Mouse (Mus musculus): ENCODE measurements around the gene Ubtf. TPM values are rescaled to one million over a fixed set of nuclear protein-coding genes. Genes with fewer than 3 reads are reported as not detected.
"Not testable (repeated sequence)": the region's sequence is repeated elsewhere in the genome, so short reads cannot be mapped to it uniquely, and the experiment has no call there.

The Ubtf gene
- 85.2 and 90.3 TPM in 2 replicates for polyA plus RNA-seq (2015; fragmentation: Nextera tagmentation; extraction: Ambion mirVana)

DNA sequence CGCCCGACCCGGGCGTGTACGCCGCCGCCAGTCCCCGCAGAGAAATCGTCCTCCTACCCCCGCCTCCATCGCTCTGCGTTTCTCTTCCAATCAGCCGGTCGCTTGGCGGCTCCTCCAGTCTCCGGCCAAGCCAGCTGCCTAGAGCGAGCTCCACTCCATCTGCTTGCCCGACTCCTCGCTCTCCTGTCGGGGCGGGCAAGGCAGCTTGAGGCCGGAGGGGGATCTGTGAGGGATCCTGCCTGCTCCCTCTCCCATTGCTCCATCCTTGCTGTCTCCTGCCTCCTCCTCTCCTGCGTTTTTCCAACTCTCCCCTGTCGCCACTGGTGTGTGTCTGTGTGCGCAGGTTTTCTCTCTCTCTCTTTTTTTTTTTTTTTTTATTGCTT, at the start of gene Ubtf:
Ubtf (minus strand) TSS at position 333 of the 383 bp plus-strand sequence.
- Histone ChIP-seq H3K27me3 (no peaks in the 10 kb centered on the region), H3K9ac (replicated peaks) (peak within 1 kb of the TSS; percentile 100), H3K4me2 (replicated peaks) (peak within 1 kb of the TSS; percentile 92), H3K36me3 (peaks cover 11% of the 10 kb centered on the region), H3K27ac (peak within 1 kb of the TSS; percentile 100), H3K9me3 (no peaks in the 10 kb centered on the region), H3K4me1 (replicated peaks) (peaks cover 28% of the 10 kb centered on the region), H3K4me3 (replicated peaks) (peak within 1 kb of the TSS; percentile 99)
- under 1% methylated on average over 23 of the region's 25 CpGs for WGBS
- peak; percentile 41 for ATAC-seq

DNA sequence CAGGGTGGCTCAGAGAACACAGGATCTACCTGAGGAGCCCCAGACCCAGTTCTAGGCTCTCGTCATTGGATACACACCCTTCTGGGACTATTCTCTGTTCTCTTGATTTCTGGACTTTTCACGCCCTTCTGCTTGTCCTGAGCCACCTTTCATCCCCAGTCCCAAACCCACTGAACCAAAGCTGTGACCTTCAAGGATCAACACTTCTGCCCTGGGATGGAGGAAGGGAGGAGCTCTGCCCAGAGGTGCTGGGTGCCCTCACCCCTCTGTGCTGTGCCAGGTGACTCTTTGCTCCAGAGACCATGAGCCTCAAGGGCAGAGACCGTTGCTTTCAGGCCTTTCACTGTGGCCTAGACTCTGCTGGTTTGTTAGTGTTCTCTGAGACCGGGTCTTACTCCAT, 49.7 kb upstream of the Ubtf start:
- H3K4me3 ChIP-seq (replicated peaks), result no peak overlapping the region
- peaks cover 7% of the 10 kb centered on the region; the same call in 1 of the 2 replicates for H3K27me3 ChIP-seq
- no peak overlapping the region for H3K4me2 ChIP-seq (replicated peaks)
- ATAC-seq, result no peak
- WGBS, result 77% methylated on average over 4 of the region's 4 CpGs
- no peaks in the 10 kb centered on the region for H3K9me3 ChIP-seq
- no peak overlapping the region for H3K9ac ChIP-seq (replicated peaks)
- no peaks in the 10 kb centered on the region for H3K36me3 ChIP-seq
- no peaks in the 10 kb centered on the region for H3K4me1 ChIP-seq (replicated peaks)
- no peak overlapping the region for H3K27ac ChIP-seq

DNA sequence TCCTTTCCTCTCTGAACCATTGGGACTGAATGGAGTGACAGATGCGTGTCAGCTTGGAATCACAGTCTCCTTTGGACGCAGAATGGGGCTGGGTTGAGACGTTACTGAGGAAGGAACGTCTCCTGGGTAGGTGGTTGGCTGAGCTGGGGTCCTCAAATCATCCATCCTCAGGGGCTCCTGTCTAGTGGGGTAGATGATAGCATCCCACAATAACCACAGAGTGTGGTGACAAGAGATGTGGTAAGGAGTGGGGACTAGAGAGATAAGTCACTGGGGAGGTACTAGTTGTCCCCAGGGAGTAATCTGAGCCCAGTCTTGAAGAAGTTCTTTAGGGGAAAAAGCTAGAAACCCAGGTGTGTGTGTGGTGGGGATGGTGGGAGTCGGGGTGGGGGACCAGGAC, 48.8 kb upstream of the Ubtf start:
- Histone ChIP-seq H3K27ac (no peak overlapping the region), H3K27me3 (peaks cover 7% of the 10 kb centered on the region; the same call in 1 of the 2 replicates), H3K9ac (replicated peaks) (no peak overlapping the region), H3K9me3 (no peaks in the 10 kb centered on the region), H3K36me3 (no peaks in the 10 kb centered on the region), H3K4me2 (replicated peaks) (no peak overlapping the region), H3K4me1 (replicated peaks) (no peaks in the 10 kb centered on the region), H3K4me3 (replicated peaks) (no peak overlapping the region)
- WGBS, result 80% methylated on average over 5 of the region's 5 CpGs
- ATAC-seq, result no peak

DNA sequence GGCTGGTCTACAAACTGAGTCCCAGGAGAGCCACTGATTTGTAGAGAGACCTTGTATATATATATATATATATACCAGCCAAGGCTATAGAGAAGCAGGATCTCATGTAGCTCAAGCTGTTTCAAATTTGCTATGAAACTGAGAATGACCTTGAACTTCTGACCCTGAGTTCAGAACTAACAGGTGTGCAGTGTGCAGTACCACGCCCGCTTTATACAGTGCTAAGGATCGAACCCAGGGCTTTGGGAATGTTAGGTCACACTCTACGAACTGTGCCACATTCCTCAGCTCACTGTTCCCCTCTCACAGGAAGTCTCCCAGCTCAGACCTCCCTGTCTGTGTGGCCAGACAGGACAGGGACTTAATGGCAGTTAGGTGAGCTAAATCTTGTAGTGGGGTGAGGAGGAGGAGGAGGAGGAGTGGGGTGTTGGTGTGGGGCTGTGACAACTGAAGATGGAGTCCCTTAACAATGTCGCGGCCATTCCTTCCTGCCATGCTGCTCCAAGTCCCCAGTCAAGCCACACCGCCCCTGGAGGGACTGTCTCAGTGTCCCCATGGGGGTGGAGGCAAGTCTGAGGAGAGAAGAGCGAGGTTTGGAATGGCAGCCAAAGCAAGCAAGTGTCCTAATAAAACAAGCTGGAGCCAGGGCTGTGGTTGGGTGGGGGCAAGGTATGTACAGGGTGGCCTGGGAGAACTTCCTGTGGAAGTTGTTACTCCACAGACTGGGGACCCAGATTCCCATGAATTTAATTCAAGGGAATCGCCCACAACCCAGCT, 48.1 kb upstream of the Ubtf start:
- WGBS, result 84% methylated on average over 9 of the region's 9 CpGs
- no peaks in the 10 kb centered on the region for H3K4me1 ChIP-seq (replicated peaks)
- H3K9me3 ChIP-seq, result no peaks in the 10 kb centered on the region
- H3K4me3 ChIP-seq (replicated peaks), result no peak overlapping the region
- H3K27me3 ChIP-seq, result peaks cover 5% of the 10 kb centered on the region; the same call in 1 of the 2 replicates
- no peak for ATAC-seq
- no peak overlapping the region for H3K9ac ChIP-seq (replicated peaks)
- no peaks in the 10 kb centered on the region for H3K36me3 ChIP-seq
- H3K4me2 ChIP-seq (replicated peaks), result no peak overlapping the region
- H3K27ac ChIP-seq, result no peak overlapping the region

DNA sequence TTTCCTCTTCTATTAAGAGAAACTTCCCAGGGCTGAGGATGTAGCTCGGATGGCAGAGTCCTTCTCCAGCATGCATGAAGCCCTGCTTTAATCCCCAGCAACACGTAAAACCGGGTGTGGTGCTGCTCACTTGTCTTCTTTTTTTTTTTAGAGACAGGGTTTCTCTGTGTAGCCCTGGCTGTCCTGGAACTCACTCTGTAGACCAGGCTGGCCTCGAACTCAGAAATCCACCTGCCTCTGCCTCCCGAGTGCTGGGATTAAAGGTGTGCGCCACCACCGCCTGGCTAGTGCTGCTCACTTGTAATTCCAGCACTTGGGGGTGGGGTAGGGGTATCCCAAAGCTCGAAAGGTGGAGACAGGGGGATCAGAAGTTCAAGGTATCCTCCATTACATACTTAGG, 46.6 kb upstream of the Ubtf start, which contains the start of gene Slc4a1:
Slc4a1 (minus strand) TSS at position 101 of the 400 bp plus-strand sequence.
- ATAC-seq; H3K9ac ChIP-seq (replicated peaks); H3K4me2 ChIP-seq (replicated peaks); H3K27me3 ChIP-seq; H3K36me3 ChIP-seq; H3K4me1 ChIP-seq (replicated peaks); H3K27ac ChIP-seq; H3K4me3 ChIP-seq (replicated peaks); H3K9me3 ChIP-seq: not testable (repeated sequence)
- WGBS, result 83% methylated on average over 8 of the region's 8 CpGs

DNA sequence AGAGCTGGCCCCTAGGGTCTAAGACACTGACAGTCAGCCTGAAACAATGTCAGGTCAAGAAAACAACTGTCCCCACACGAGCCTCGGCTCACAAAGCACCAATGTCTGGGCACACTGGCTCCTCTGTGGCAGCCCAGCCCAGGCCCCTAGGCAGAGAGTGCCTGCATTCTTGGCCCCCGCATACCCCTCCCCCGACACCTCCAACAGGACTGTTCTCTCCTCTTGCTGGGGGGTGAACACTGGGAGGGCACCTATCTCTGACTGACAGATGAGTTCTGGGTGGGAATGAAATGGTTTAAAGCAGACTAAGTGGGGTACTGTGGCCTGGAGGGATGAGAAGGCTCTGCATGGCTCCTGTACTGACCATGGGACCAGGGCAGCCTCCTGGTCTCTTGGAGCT, 46.2 kb upstream of the Ubtf start:
- no peaks in the 10 kb centered on the region for H3K9me3 ChIP-seq
- peaks cover 3% of the 10 kb centered on the region; the same call in 1 of the 2 replicates for H3K27me3 ChIP-seq
- no peak overlapping the region for H3K4me3 ChIP-seq (replicated peaks)
- WGBS, result 66% methylated on average over 4 of the region's 4 CpGs
- no peak for ATAC-seq
- H3K27ac ChIP-seq, result no peak overlapping the region
- no peaks in the 10 kb centered on the region for H3K36me3 ChIP-seq
- no peak overlapping the region for H3K4me2 ChIP-seq (replicated peaks)
- H3K4me1 ChIP-seq (replicated peaks), result no peaks in the 10 kb centered on the region
- H3K9ac ChIP-seq (replicated peaks), result no peak overlapping the region

DNA sequence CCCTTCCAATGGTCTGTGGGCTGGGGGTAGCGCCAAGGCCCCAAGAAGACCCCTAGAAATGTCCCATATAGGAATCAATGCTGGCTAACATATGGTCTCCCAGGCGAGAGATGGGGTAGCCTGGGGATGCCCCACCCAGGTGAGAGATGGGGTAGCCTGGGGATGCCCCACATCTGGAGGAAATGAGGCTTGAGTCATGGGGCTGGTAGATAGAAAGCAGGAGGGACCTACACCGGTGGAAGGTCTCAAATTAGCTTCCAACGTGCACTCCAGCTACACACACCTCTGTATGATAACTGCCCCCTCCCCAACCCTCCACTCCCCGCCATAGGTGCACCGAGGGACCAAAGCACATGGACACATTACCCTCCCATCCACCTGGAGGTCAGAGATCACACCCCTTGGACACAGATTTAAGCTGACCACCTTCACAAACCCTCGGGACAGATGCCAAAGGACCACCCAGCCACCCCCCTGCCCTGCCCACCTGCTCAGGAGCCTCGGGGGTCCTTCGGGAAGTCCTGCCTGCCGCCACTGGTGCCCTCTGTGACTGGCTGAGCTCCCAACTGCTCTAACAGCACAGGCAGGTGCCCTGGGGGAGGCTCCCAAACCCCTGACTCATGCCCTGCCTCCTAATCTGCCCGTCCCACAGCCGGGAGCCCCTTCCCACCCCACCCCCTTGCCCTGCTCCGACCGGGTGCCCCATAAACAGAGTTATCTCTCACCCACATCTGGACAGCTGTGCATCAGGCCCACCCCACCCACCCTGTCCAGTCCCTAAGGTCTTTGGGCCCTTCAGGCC, 45.2 kb upstream of the Ubtf start:
- ATAC-seq, result no peak
- Histone ChIP-seq H3K27me3 (peaks cover 3% of the 10 kb centered on the region; the same call in 1 of the 2 replicates), H3K9ac (replicated peaks) (no peak overlapping the region), H3K9me3 (no peaks in the 10 kb centered on the region), H3K4me2 (replicated peaks) (no peak overlapping the region), H3K36me3 (no peaks in the 10 kb centered on the region), H3K27ac (no peak overlapping the region), H3K4me3 (replicated peaks) (no peak overlapping the region), H3K4me1 (replicated peaks) (no peaks in the 10 kb centered on the region)
- 82% methylated on average over 13 of the region's 14 CpGs for WGBS

DNA sequence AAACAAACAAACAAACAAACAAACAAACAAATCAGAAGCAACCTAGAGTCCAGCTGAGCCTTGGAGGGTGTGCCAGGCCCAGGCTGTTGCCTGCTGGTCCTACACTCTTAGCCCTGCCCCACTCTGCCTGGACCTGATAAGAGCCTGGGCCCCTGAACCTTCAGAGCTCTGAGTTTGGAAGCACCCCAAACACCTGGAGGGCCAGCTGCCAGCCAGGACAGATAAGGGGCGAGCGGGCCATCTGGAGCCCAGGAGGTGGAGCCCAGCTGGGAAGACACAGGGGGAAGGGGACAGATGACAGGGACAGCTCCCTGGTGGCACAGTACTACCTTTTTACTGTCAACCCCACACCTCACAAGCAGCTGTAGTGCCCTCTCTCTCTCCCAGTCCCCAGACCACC, 44.1 kb upstream of the Ubtf start:
- Histone ChIP-seq H3K9ac (replicated peaks) (no peak overlapping the region), H3K27me3 (peaks cover 3% of the 10 kb centered on the region; the same call in 1 of the 2 replicates), H3K9me3 (no peaks in the 10 kb centered on the region), H3K4me1 (replicated peaks) (no peaks in the 10 kb centered on the region), H3K27ac (no peak overlapping the region), H3K4me3 (replicated peaks) (no peak overlapping the region), H3K36me3 (no peaks in the 10 kb centered on the region), H3K4me2 (replicated peaks) (no peak overlapping the region)
- 64% methylated on average over 2 of the region's 2 CpGs for WGBS
- ATAC-seq, result no peak

DNA sequence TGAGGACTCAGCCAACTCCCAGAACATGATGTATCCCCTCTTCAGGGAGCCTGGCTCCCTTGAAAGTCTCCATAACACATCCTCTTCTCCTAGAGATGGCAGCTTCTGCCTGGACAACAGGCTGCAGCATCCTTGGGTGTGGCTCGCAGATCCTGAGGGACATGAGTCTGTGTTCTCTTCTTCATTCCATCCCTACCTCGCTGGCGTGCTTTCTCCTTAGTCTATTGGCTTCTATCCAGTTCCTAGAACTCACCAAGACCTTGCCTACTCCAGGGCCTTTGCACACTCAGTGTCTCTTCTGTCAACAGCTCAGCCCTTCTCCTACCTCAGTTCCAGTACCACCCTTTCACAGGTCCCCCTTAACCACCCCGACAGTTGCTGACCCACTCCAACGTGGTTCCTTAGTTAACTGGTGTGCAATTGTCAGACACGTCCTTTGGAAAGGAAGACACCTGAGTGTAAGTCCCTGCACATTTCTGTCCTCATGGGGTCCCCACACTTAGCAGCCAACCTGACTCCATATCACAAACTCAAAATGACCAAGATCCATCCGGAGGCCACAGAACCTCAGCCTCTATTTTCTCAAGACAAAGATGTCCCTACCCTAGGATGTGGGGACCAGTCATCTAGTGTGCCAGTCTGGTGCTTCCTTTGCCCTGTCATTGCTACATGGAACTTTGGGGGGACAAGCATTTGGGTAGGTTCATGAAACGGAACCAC, 42.4 kb upstream of the Ubtf start:
- H3K27ac ChIP-seq, result no peak overlapping the region
- no peaks in the 10 kb centered on the region for H3K9me3 ChIP-seq
- no peaks in the 10 kb centered on the region for H3K4me1 ChIP-seq (replicated peaks)
- H3K27me3 ChIP-seq, result no peaks in the 10 kb centered on the region
- H3K36me3 ChIP-seq, result no peaks in the 10 kb centered on the region
- H3K4me3 ChIP-seq (replicated peaks), result no peak overlapping the region
- WGBS, result 87% methylated on average over 8 of the region's 8 CpGs
- H3K4me2 ChIP-seq (replicated peaks), result no peak overlapping the region
- no peak overlapping the region for H3K9ac ChIP-seq (replicated peaks)
- no peak for ATAC-seq

DNA sequence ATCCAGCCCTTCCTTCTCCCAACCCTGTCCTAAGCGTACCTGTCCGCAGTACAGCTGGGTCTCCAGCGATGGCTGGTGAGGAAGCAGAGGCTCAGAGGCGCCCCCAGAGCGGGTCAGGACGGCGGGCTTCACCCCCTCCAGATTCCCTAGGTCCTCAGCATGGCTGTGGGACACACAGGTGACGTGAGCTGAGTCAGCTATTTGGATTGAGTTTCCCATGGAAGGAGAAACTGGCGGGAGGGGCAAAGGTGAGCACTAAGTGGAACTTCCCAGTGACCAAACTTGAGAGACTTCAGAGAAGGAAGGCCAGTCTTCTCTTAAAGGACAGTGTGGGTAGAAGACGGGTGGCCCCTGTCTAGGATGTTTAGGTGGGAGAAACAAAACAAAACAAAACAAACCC, 38.8 kb upstream of the Ubtf start:
- 73% methylated on average over 10 of the region's 10 CpGs for WGBS
- no peaks in the 10 kb centered on the region for H3K36me3 ChIP-seq
- H3K4me2 ChIP-seq (replicated peaks), result no peak overlapping the region
- no peaks in the 10 kb centered on the region for H3K4me1 ChIP-seq (replicated peaks)
- H3K4me3 ChIP-seq (replicated peaks), result no peak overlapping the region
- H3K27me3 ChIP-seq, result no peaks in the 10 kb centered on the region
- no peak overlapping the region for H3K27ac ChIP-seq
- no peak overlapping the region for H3K9ac ChIP-seq (replicated peaks)
- H3K9me3 ChIP-seq, result no peaks in the 10 kb centered on the region
- ATAC-seq, result no peak

DNA sequence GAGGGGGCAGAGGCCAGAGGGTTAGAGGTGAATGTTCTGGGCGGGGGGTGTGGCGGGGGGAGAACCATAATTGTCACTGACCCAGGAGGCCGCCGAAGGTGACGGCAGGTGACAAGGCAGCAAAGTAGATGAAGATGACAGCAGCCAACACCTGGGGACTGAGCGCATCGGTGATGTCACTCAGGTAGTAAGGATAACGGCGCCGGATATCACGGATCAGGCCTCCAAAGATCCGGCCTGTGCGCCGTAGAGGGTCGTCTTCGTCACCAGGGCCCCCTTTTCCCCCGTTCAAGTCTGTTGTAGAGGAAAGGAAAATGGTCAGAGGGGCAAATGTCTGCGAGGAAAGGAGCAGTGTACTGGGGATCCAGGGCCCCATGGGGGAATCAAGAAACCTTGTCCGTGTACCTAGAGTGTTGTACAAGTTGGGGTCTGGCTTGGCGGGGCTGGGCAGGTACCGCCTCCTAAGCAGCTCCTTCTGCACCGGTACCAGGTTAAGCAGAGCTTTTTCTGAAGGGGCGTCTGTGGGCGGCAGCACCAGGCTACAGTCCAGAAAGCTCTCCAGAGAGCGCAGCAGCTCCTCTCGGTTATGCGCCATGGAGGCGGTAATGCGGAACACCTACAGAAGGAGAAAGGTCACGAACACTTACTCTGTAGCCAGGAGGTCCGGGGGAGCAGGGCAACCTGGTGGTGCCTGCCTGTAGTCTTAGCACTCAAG, 37.3 kb upstream of the Ubtf start:
- ATAC-seq, result no peak
- no peaks in the 10 kb centered on the region for H3K4me1 ChIP-seq (replicated peaks)
- WGBS, result 77% methylated on average over 31 of the region's 31 CpGs
- no peak overlapping the region for H3K4me2 ChIP-seq (replicated peaks)
- no peak overlapping the region for H3K4me3 ChIP-seq (replicated peaks)
- no peaks in the 10 kb centered on the region for H3K9me3 ChIP-seq
- no peak overlapping the region for H3K27ac ChIP-seq
- no peaks in the 10 kb centered on the region for H3K27me3 ChIP-seq
- H3K9ac ChIP-seq (replicated peaks), result no peak overlapping the region
- H3K36me3 ChIP-seq, result no peaks in the 10 kb centered on the region

Data from midbrain, embryonic 13.5 days (tissue).